Mouse (Mus musculus): ENCODE data around the gene Svs5.
"Not testable (repeated sequence)": the region's sequence is repeated elsewhere in the genome, so short reads cannot be mapped to it uniquely, and the experiment has no call there.

GRCm38 (mm10) chr2:164316451-164316850 is 16.1 kb upstream of the Svs5 start, which contains the start of gene Svs6:
- not testable (repeated sequence) for TF ChIP-seq HCFC1 (IDR thresholded peaks at IDR 0.05; ENCODE audit: borderline replicate concordance, insufficient read depth, low read length); ZC3H11A (IDR thresholded peaks at IDR 0.05; ENCODE audit: borderline replicate concordance, low read depth, low read length); MAFK (IDR thresholded peaks at IDR 0.05; ENCODE audit: insufficient read depth, low read depth, low read length); CHD2 (IDR thresholded peaks at IDR 0.05; ENCODE audit: low read depth, low read length); ZNF384 (IDR thresholded peaks at IDR 0.05; ENCODE audit: low read depth, low read length)

Data from ES-E14 (cell line).